ENCODE assay signal across 8 mouse cellular contexts in the genomic region with DNA sequence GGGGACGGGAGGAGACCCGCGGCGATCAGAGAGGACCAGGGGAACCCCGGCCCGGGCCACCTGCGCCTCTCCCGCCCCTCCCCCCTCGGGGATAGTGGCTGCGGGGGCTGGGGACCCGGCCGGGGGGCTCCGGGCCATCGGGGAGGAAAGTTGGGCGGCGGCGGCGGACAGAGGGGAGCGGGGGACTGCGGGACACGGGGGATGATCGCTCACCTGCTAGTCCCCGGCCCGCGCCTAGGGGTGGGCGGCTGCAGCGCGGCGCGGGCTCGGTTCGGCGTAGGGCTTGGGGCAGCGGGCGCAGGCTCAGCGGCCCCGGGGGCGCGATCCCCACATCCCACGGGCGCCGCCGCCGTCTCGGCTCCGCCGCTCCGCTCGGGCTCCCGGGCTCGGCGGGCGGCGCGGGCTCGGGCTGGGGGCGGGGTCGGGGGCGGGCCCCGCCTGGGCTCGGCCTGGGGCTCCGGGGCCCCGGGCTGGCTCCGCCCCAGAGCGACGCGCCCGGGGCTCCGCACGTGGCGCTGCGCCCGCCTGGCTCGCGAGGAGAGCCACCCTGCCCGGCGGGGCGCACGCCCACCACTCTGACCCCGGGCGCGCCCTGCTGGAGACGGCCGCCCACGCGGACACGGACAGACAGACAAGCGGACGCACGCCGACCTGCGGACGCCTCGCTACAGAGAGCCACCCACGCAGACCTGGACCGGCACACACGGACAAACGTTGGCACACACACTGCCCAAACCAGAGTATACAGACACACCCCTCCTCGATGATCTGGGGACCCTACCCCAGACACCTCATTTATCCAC. TPM values are rescaled to one million over a fixed set of nuclear protein-coding genes. Genes with fewer than 3 reads are reported as not detected.
A peak's percentile ranks its signal among the peaks of the same experiment; 100 is the strongest.
DNase-seq lines count a peak whose midpoint lies in the region.

A gene (minus strand): TSS at position 381 of the 803 bp plus-strand sequence.

- peaks cover 65% of the 10 kb centered on the region for H3K4me1 ChIP-seq in heart, embryonic 10.5 days

- DNase-seq in urinary bladder, postnatal 25 days (ENCODE audit: low spot score): peak; percentile 7
- no peak for DNase-seq in urinary bladder, postnatal 36 days (ENCODE audit: low spot score in 2 of 2)
- DNase-seq in heart, embryonic 10.5 days (ENCODE audit: low spot score): no peak
- peak; percentile 36 for DNase-seq in kidney, postnatal 14 days
- peak; percentile 12 for DNase-seq in naive thymus-derived CD4-positive, alpha-beta T cell, adult 2 months (ENCODE audit: low read depth)
- no peak for DNase-seq in right cerebral cortex, adult 2 months (ENCODE audit: low spot score in 2 of 2)
- DNase-seq in layer of hippocampus, adult 18-20 months (ENCODE audit: low spot score in 2 of 2): no peak
- DNase-seq in adipocyte (ENCODE audit: low spot score): no peak

- peak within 1 kb of the TSS; percentile 91 for H3K27ac ChIP-seq in heart, embryonic 10.5 days

- no peaks in the 10 kb centered on the region for H3K9me3 ChIP-seq in heart, embryonic 10.5 days

- H3K36me3 ChIP-seq in heart, embryonic 10.5 days: no peaks in the 10 kb centered on the region

- WGBS in heart, embryonic 10.5 days: 1% methylated on average over 75 of the region's 99 CpGs

- H3K4me3 ChIP-seq in heart, embryonic 10.5 days: peak within 1 kb of the TSS; percentile 87

- peaks cover 95% of the 10 kb centered on the region for H3K27me3 ChIP-seq in heart, embryonic 10.5 days (ENCODE audit: insufficient read depth, poor library complexity, severe bottlenecking)

RNA-seq across cellular contexts. Expression of the gene that starts here (rescaled TPM):
- 8.2 and 18.0 TPM in 2 replicates for polyA plus RNA-seq in heart, embryonic 10.5 days (2016; fragmentation: Nextera tagmentation; extraction: Ambion mirVana)
- total RNA-seq in layer of hippocampus, adult 18-20 months (2021): 1 to 10 TPM in 1 of 2 experiments, under 1 TPM in 1; 0.96 to 1.5 TPM

Comparison
In these comparisons a context has a peak if more than half of its experiments do, and no peak if none do; other contexts are left out.
1. DNase-seq: peak in urinary bladder, postnatal 25 days (single experiment), kidney, postnatal 14 days (single experiment) and naive thymus-derived CD4-positive, alpha-beta T cell, adult 2 months (single experiment); none in urinary bladder, postnatal 36 days (0 of 2), heart, embryonic 10.5 days (single experiment), right cerebral cortex, adult 2 months (0 of 2), layer of hippocampus, adult 18-20 months (0 of 2) and adipocyte (single experiment).